35 mouse cellular contexts compared by ENCODE assay signal in the genomic region with DNA sequence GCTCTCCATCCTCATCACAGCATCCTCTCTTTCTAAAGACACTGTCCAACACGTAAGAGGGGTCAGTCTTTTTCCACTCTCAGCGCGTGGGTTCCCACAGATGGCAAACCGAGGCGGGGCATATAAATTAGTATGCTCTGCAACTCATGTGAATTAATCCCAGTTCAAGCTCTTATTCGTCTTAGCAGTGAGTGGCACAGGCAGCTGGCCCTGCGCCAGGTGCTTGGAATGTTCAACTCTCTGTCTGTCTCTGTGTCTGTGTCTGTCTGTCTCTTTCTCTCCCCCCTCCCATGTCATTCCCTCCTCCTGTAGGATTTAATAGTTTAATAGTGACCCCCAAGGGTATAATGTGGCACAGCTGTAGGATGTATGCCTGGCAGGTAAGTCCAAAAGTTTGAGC. TPM values are rescaled to one million over a fixed set of nuclear protein-coding genes. Genes with fewer than 3 reads are reported as not detected.
DNase-seq lines count a peak whose midpoint lies in the region; ATAC-seq and TF ChIP-seq lines count a peak whose summit lies in the region.
"Had no signal": no experiment of that assay in that cellular context is flagged by ENCODE, and none has a peak within 500 bp of the region (broad histone marks: within the 10 kb centered on the region; RNA-seq: fewer than 3 reads in every experiment).

No protein-coding gene starts in this region.

- TF ChIP-seq CTCF in lung, embryonic 14.5 days (IDR thresholded peaks at IDR 0.05; ENCODE audit: low read depth) = no peak
- TF ChIP-seq CTCF in brain, embryonic 14.5 days (IDR thresholded peaks at IDR 0.05; ENCODE audit: borderline replicate concordance, extremely low read depth, insufficient read depth, insufficient read length) = no peak

- no peaks in the 10 kb centered on the region for H3K36me3 ChIP-seq in forebrain, embryonic 14.5 days (ENCODE audit: control insufficient read depth, insufficient read depth, low read length)
- no peaks in the 10 kb centered on the region for H3K36me3 ChIP-seq in forebrain, embryonic 13.5 days (ENCODE audit: poor library complexity, severe bottlenecking)
- no peaks in the 10 kb centered on the region for H3K36me3 ChIP-seq in lung, embryonic 14.5 days (ENCODE audit: insufficient read depth)
- H3K36me3 ChIP-seq: embryonic facial prominence, embryonic 13.5 days; forebrain, embryonic 10.5 days; hindbrain, embryonic 12.5 days; midbrain, embryonic 12.5 days; neural tube, embryonic 12.5 days had no signal

- peak; percentile 44 for DNase-seq in forebrain, embryonic 14.5 days (ENCODE audit: low spot score)
- peak; percentile 42 for DNase-seq in lung, embryonic 14.5 days
- DNase-seq in lung, postnatal 36 days = no peak
- peak; percentile 24 for DNase-seq in Muller cell, postnatal 12 days (ENCODE audit: inconsistent ontology term)
- peak; percentile 51 for DNase-seq in brain, embryonic 14.5 days (ENCODE audit: low read depth)
- DNase-seq: cerebellum, adult 11 months; cerebellum, adult 9-11 months; forebrain, postnatal 0 days; gastrocnemius, postnatal 14 days; heart, postnatal 36 days; kidney, adult 9 months; kidney, postnatal 10 days; layer of hippocampus, postnatal 36 days; liver; lung, adult 2 months; lung, postnatal 14 days; right cerebral cortex, adult 18-20 months; thymus, postnatal 4 days had no signal

- H3K4me1 ChIP-seq in forebrain, embryonic 14.5 days (ENCODE audit: control insufficient read depth, insufficient read depth, low read length) = no peaks in the 10 kb centered on the region; the same call in 1 of the 2 replicates
- peaks cover 6% of the 10 kb centered on the region for H3K4me1 ChIP-seq in forebrain, embryonic 13.5 days
- H3K4me1 ChIP-seq in lung, embryonic 14.5 days (ENCODE audit: insufficient read depth) = no peaks in the 10 kb centered on the region
- H3K4me1 ChIP-seq: embryonic facial prominence, embryonic 13.5 days; hindbrain, embryonic 12.5 days; neural tube, embryonic 12.5 days had no signal

- no peak overlapping the region for H3K4me2 ChIP-seq in forebrain, embryonic 14.5 days (ENCODE audit: low read length)
- no peak overlapping the region for H3K4me2 ChIP-seq in forebrain, embryonic 13.5 days
- H3K4me2 ChIP-seq in lung, embryonic 14.5 days = no peak overlapping the region
- H3K4me2 ChIP-seq: embryonic facial prominence, embryonic 13.5 days; heart, embryonic 11.5 days; hindbrain, embryonic 12.5 days; midbrain, embryonic 12.5 days; neural tube, embryonic 12.5 days had no signal

- WGBS in forebrain, embryonic 14.5 days = 37% methylated on average over 7 of the region's 7 CpGs
- 41% methylated on average over 7 of the region's 7 CpGs for WGBS in forebrain, embryonic 13.5 days
- 72% methylated on average over 7 of the region's 7 CpGs for WGBS in lung, embryonic 14.5 days

- 0 out of 2 replicates have a peak, but pooled peaks have one; percentile 12 for ATAC-seq in forebrain, embryonic 14.5 days
- no peak for ATAC-seq in forebrain, embryonic 13.5 days
- no peak for ATAC-seq in lung, embryonic 14.5 days (ENCODE audit: insufficient read depth)
- ATAC-seq: forebrain, postnatal 0 days; intestine, postnatal 0 days had no signal

- H3K9me3 ChIP-seq in forebrain, embryonic 14.5 days (replicated peaks; ENCODE audit: control insufficient read depth, low read length) = no peaks in the 10 kb centered on the region
- H3K9me3 ChIP-seq in forebrain, embryonic 13.5 days (replicated peaks) = no peaks in the 10 kb centered on the region
- no peaks in the 10 kb centered on the region for H3K9me3 ChIP-seq in lung, embryonic 14.5 days (ENCODE audit: low read depth, low read length)
- H3K9me3 ChIP-seq: embryonic facial prominence, embryonic 13.5 days; forebrain, embryonic 10.5 days; hindbrain, embryonic 12.5 days; midbrain, embryonic 12.5 days; neural tube, embryonic 12.5 days had no signal

- no peaks in the 10 kb centered on the region for H3K27me3 ChIP-seq in forebrain, embryonic 14.5 days (replicated peaks; ENCODE audit: control insufficient read depth, insufficient read depth, low read length)
- H3K27me3 ChIP-seq in forebrain, embryonic 13.5 days = no peaks in the 10 kb centered on the region
- no peaks in the 10 kb centered on the region for H3K27me3 ChIP-seq in lung, embryonic 14.5 days (ENCODE audit: insufficient read depth, low read length)
- H3K27me3 ChIP-seq: CH12.LX; embryonic facial prominence, embryonic 13.5 days; hindbrain, embryonic 12.5 days; midbrain, embryonic 12.5 days had no signal

- no peak overlapping the region for H3K27ac ChIP-seq in forebrain, embryonic 14.5 days (ENCODE audit: low read depth, low read length)
- H3K27ac ChIP-seq in forebrain, embryonic 13.5 days = no peak overlapping the region
- no peak overlapping the region for H3K27ac ChIP-seq in lung, embryonic 14.5 days (ENCODE audit: low read depth)
- H3K27ac ChIP-seq: embryonic facial prominence, embryonic 13.5 days; forebrain, embryonic 10.5 days; hindbrain, embryonic 12.5 days; liver, embryonic 14.5 days; midbrain, embryonic 12.5 days; neural tube, embryonic 12.5 days had no signal

- H3K9ac ChIP-seq in forebrain, embryonic 14.5 days (ENCODE audit: low read length) = no peak overlapping the region
- no peak overlapping the region for H3K9ac ChIP-seq in forebrain, embryonic 13.5 days
- no peak overlapping the region for H3K9ac ChIP-seq in lung, embryonic 14.5 days
- H3K9ac ChIP-seq: embryonic facial prominence, embryonic 13.5 days; forebrain, postnatal 0 days; hindbrain, embryonic 12.5 days; liver, embryonic 14.5 days; midbrain, embryonic 12.5 days; neural tube, embryonic 12.5 days had no signal

- H3K4me3 ChIP-seq in forebrain, embryonic 14.5 days (ENCODE audit: low read depth, low read length) = no peak overlapping the region
- H3K4me3 ChIP-seq in forebrain, embryonic 13.5 days = no peak overlapping the region
- H3K4me3 ChIP-seq in lung, embryonic 14.5 days (ENCODE audit: low read depth, low read length) = no peak overlapping the region
- H3K4me3 ChIP-seq: embryonic facial prominence, embryonic 13.5 days; forebrain, embryonic 10.5 days; hindbrain, embryonic 12.5 days; midbrain, embryonic 12.5 days; myocyte; neural tube, embryonic 12.5 days had no signal

- TF ChIP-seq POLR2A in brain, embryonic 14.5 days (IDR thresholded peaks at IDR 0.05; ENCODE audit: borderline replicate concordance, extremely low read depth, insufficient read depth, insufficient read length, poor library complexity, severe bottlenecking) = no peak

RNA-seq across cellular contexts. Expression of a gene that starts 7.6 kb away (rescaled TPM):
- polyA plus RNA-seq in forebrain, embryonic 14.5 days (2014; fragmentation: Nextera tagmentation; extraction: Ambion mirVana) = not detected in 2 replicates
- polyA plus RNA-seq in forebrain, embryonic 13.5 days (2015; fragmentation: Nextera tagmentation; extraction: Ambion mirVana) = not detected in 2 replicates
- not detected in 2 replicates for polyA plus RNA-seq in lung, embryonic 14.5 days (2014; fragmentation: Nextera tagmentation; extraction: Ambion mirVana)
- polyA plus RNA-seq in brain, embryonic 14.5 days (2012; rRNA removed) = not detected in 2 replicates
- polyA plus RNA-seq: C2C12; embryonic facial prominence, embryonic 13.5 days; forebrain, embryonic 10.5 days; forebrain, postnatal 0 days; heart, embryonic 11.5 days; heart, embryonic 16.5 days; hindbrain, embryonic 12.5 days; intestine, postnatal 0 days; large intestine, adult 2 months; limb, embryonic 11.5 days; liver, embryonic 14.5 days; lung, adult 2 months; midbrain, embryonic 12.5 days; myocyte; neural tube, embryonic 12.5 days; testis, adult 2 months; thymus, postnatal 0 days had no signal

RNA-seq across cellular contexts. Expression of a gene that starts 26.9 kb away (rescaled TPM):
- not detected in 2 replicates for polyA plus RNA-seq in forebrain, embryonic 14.5 days (2014; fragmentation: Nextera tagmentation; extraction: Ambion mirVana)
- not detected in 2 replicates for polyA plus RNA-seq in forebrain, embryonic 13.5 days (2015; fragmentation: Nextera tagmentation; extraction: Ambion mirVana)
- polyA plus RNA-seq in lung, embryonic 14.5 days (2014; fragmentation: Nextera tagmentation; extraction: Ambion mirVana) = 8.9 and 9.0 TPM in 2 replicates
- polyA plus RNA-seq in brain, embryonic 14.5 days (2012; rRNA removed) = 0.03 and 0.68 TPM in 2 replicates
- polyA plus RNA-seq: C2C12, myocyte had no signal
